Mouse (Mus musculus) embryonic fibroblast, embryonic 13.5 days (primary cell): ENCODE results near the gene Wdr89.
"Not testable (repeated sequence)": the region's sequence is repeated elsewhere in the genome, so short reads cannot be mapped to it uniquely, and the experiment has no call there.

Source experiments
- CTCF ChIP-seq: IDR thresholded peaks from 2 replicates; pipeline ENCODE4 v1.5.1; 2011; ENCODE audit warnings: mild to moderate bottlenecking, control low read depth, low read length, moderate library complexity, borderline replicate concordance; ENCODE audit not compliant: insufficient read depth
- POLR2A ChIP-seq: IDR thresholded peaks from 2 replicates; pipeline ENCODE4 v1.6.1; 2011; ENCODE audit warnings: low read depth, mild to moderate bottlenecking, control low read depth, low read length, moderate library complexity

GRCm38 (mm10) chr12:75712905-75713304 lies 43.6 kb upstream of the Wdr89 start:
- not testable (repeated sequence) for TF ChIP-seq CTCF, POLR2A
